Mouse (Mus musculus) limb, embryonic 12.5 days (tissue): Measurements from ENCODE around the gene Crtc3. TPM values are rescaled to one million over a fixed set of nuclear protein-coding genes. Genes with fewer than 3 reads are reported as not detected.

Experiments used
- ATAC-seq: fragments of 200-750 bp; cut with Nextera tagmentation; 2 replicates; pipeline ENCODE4 v1.8.0; 2017; ENCODE audit warnings: low read depth, moderate TSS enrichment; ENCODE audit not compliant: insufficient number of reproducible peaks, insufficient read depth, low FRiP score, low TSS enrichment
- H3K27ac ChIP-seq: fragments of 300-500 bp; sonication (generic); 2 replicates; pipeline ENCODE4 v1.5.1; 2016; ENCODE audit warnings: mild to moderate bottlenecking, moderate library complexity
- H3K27me3 ChIP-seq: fragments of 300-500 bp; sonication (generic); 2 replicates; pipeline ENCODE4 v1.6.1; 2016; ENCODE audit warnings: mild to moderate bottlenecking, moderate library complexity
- H3K36me3 ChIP-seq: fragments of 300-500 bp; sonication (generic); 2 replicates; pipeline ENCODE4 v1.6.1; 2016; ENCODE audit warnings: mild to moderate bottlenecking, moderate library complexity
- H3K4me1 ChIP-seq: fragments of 300-500 bp; sonication (generic); replicated peaks from 2 replicates; pipeline ENCODE4 v1.6.1; 2016
- H3K4me2 ChIP-seq: fragments of 300-500 bp; sonication (generic); 2 replicates; pipeline ENCODE4 v1.6.1; 2016; ENCODE audit warnings: mild to moderate bottlenecking, moderate library complexity
- H3K4me3 ChIP-seq: fragments of 300-500 bp; sonication (generic); replicated peaks from 2 replicates; pipeline ENCODE4 v1.5.1; 2016; ENCODE audit warnings: mild to moderate bottlenecking
- H3K9ac ChIP-seq: fragments of 300-500 bp; sonication (generic); replicated peaks from 2 replicates; pipeline ENCODE4 v1.6.1; 2016; ENCODE audit warnings: mild to moderate bottlenecking, moderate library complexity
- H3K9me3 ChIP-seq: fragments of 300-500 bp; sonication (generic); 2 replicates; pipeline ENCODE4 v1.6.1; 2016; ENCODE audit warnings: mild to moderate bottlenecking, moderate library complexity
- WGBS: fragments of 180-500 bp; shearing (Covaris S2); methylation state at CpG from one replicate; pipeline ENCODE4 v1.1.7; 2016; 5-methylcytosine and 5-hydroxymethylcytosine counted together
- polyA plus RNA-seq: library from polyadenylated mRNA; unstranded; fragments of >200 nt; fragmentation: Nextera tagmentation; extraction: Ambion mirVana; gene quantifications from 2 replicates; pipeline ENCODE4 v1.2.1, GENCODE M21; 2016

Gene Crtc3
- polyA plus RNA-seq, 1 experiment from 2014 or later = 18.5 TPM

GRCm38 (mm10) chr7:80598436-80598985 lies 90.2 kb downstream of the Crtc3 start:
- no peak overlapping the region for H3K4me3 ChIP-seq
- H3K27ac ChIP-seq = no peak overlapping the region
- H3K4me2 ChIP-seq = no peak overlapping the region
- no peaks in the 10 kb centered on the region for H3K4me1 ChIP-seq
- no peak overlapping the region for H3K9ac ChIP-seq
- H3K27me3 ChIP-seq = no peaks in the 10 kb centered on the region
- peaks cover 62% of the 10 kb centered on the region for H3K36me3 ChIP-seq
- WGBS = 90% methylated on average over 13 of the region's 13 CpGs
- no peaks in the 10 kb centered on the region for H3K9me3 ChIP-seq
- ATAC-seq = no peak

GRCm38 (mm10) chr7:80597900-80598299 lies 90.8 kb downstream of the Crtc3 start:
- Histone ChIP-seq H3K27me3 (no peaks in the 10 kb centered on the region), H3K4me2 (no peak overlapping the region), H3K27ac (no peak overlapping the region), H3K4me3 (no peak overlapping the region), H3K4me1 (no peaks in the 10 kb centered on the region), H3K9ac (no peak overlapping the region), H3K9me3 (no peaks in the 10 kb centered on the region), H3K36me3 (peaks cover 68% of the 10 kb centered on the region)
- 87% methylated on average over 5 of the region's 5 CpGs for WGBS
- ATAC-seq = no peak

- no peak overlapping the region for H3K4me3 ChIP-seq
- no peak for ATAC-seq
- H3K36me3 ChIP-seq = peaks cover 59% of the 10 kb centered on the region
- no peaks in the 10 kb centered on the region for H3K9me3 ChIP-seq
- WGBS = 91% methylated on average over 16 of the region's 16 CpGs
- H3K27me3 ChIP-seq = no peaks in the 10 kb centered on the region
- no peak overlapping the region for H3K27ac ChIP-seq
- H3K4me2 ChIP-seq = no peak overlapping the region
- peaks cover 17% of the 10 kb centered on the region for H3K4me1 ChIP-seq
- no peak overlapping the region for H3K9ac ChIP-seq
Measured at GRCm38 (mm10) chr7:80589054-80589746, 99.5 kb downstream of the Crtc3 start.

GRCm38 (mm10) chr7:80587684-80588083 lies 101.0 kb downstream of the Crtc3 start:
- H3K4me2 ChIP-seq = peak overlapping the region; percentile 52
- H3K27ac ChIP-seq = no peak overlapping the region; the same call in 1 of the 2 replicates
- H3K9me3 ChIP-seq = no peaks in the 10 kb centered on the region
- peaks cover 20% of the 10 kb centered on the region for H3K4me1 ChIP-seq
- 19% methylated on average over 10 of the region's 10 CpGs for WGBS
- ATAC-seq = 0 out of 2 replicates have a peak, but pooled peaks have one; percentile 20
- H3K9ac ChIP-seq = peak overlapping the region; percentile 28; the same call in 1 of the 2 replicates
- H3K27me3 ChIP-seq = no peaks in the 10 kb centered on the region
- peaks cover 44% of the 10 kb centered on the region for H3K36me3 ChIP-seq
- H3K4me3 ChIP-seq = peak overlapping the region; percentile 21; the same call in 1 of the 2 replicates

GRCm38 (mm10) chr7:80586681-80587660 lies 101.7 kb downstream of the Crtc3 start:
- no peak overlapping the region; the same call in 1 of the 2 replicates for H3K27ac ChIP-seq
- peaks cover 22% of the 10 kb centered on the region for H3K4me1 ChIP-seq
- no peaks in the 10 kb centered on the region for H3K9me3 ChIP-seq
- peaks cover 37% of the 10 kb centered on the region for H3K36me3 ChIP-seq
- H3K4me2 ChIP-seq = peak overlapping the region; percentile 52
- 18% methylated on average over 27 of the region's 29 CpGs for WGBS
- peak overlapping the region; percentile 21 for H3K4me3 ChIP-seq
- H3K9ac ChIP-seq = peak overlapping the region; percentile 34; the same call in 1 of the 2 replicates
- H3K27me3 ChIP-seq = no peaks in the 10 kb centered on the region
- peak; percentile 41; the same call in 1 of the 2 replicates for ATAC-seq

- Histone ChIP-seq H3K27me3 (no peaks in the 10 kb centered on the region), H3K9me3 (no peaks in the 10 kb centered on the region), H3K4me1 (peaks cover 22% of the 10 kb centered on the region), H3K27ac (no peak overlapping the region), H3K4me3 (no peak overlapping the region), H3K4me2 (no peak overlapping the region), H3K9ac (no peak overlapping the region; the same call in 1 of the 2 replicates), H3K36me3 (peaks cover 29% of the 10 kb centered on the region)
- ATAC-seq = no peak
- WGBS = 49% methylated on average over 4 of the region's 4 CpGs
Measured at GRCm38 (mm10) chr7:80586161-80586560, 102.5 kb downstream of the Crtc3 start.

- H3K27me3 ChIP-seq = 0 out of 2 replicates have a peak, but pooled peaks cover 5% of the 10 kb centered on the region
- H3K4me2 ChIP-seq = no peak overlapping the region
- ATAC-seq = no peak
- WGBS = 79% methylated on average over 9 of the region's 9 CpGs
- no peak overlapping the region for H3K4me3 ChIP-seq
- H3K9me3 ChIP-seq = no peaks in the 10 kb centered on the region
- H3K36me3 ChIP-seq = peaks cover 21% of the 10 kb centered on the region
- H3K4me1 ChIP-seq = peaks cover 26% of the 10 kb centered on the region
- no peak overlapping the region for H3K27ac ChIP-seq
- H3K9ac ChIP-seq = no peak overlapping the region
Measured at GRCm38 (mm10) chr7:80585380-80585779, 103.3 kb downstream of the Crtc3 start.

GRCm38 (mm10) chr7:80583981-80584380 lies 104.7 kb downstream of the Crtc3 start:
- H3K4me3 ChIP-seq = no peak overlapping the region
- 47% methylated on average over 6 of the region's 6 CpGs for WGBS
- no peak overlapping the region for H3K27ac ChIP-seq
- H3K9ac ChIP-seq = no peak overlapping the region
- no peak for ATAC-seq
- peaks cover 27% of the 10 kb centered on the region for H3K4me1 ChIP-seq
- no peak overlapping the region for H3K4me2 ChIP-seq
- peaks cover 7% of the 10 kb centered on the region for H3K36me3 ChIP-seq
- H3K27me3 ChIP-seq = 0 out of 2 replicates have a peak, but pooled peaks cover 7% of the 10 kb centered on the region
- H3K9me3 ChIP-seq = no peaks in the 10 kb centered on the region

GRCm38 (mm10) chr7:80582821-80583451 lies 105.7 kb downstream of the Crtc3 start:
- Histone ChIP-seq H3K9me3 (no peaks in the 10 kb centered on the region), H3K4me2 (peak overlapping the region; percentile 27; the same call in 1 of the 2 replicates), H3K4me1 (peaks cover 27% of the 10 kb centered on the region), H3K27ac (no peak overlapping the region), H3K36me3 (no peaks in the 10 kb centered on the region), H3K4me3 (no peak overlapping the region), H3K9ac (no peak overlapping the region), H3K27me3 (0 out of 2 replicates have a peak, but pooled peaks cover 7% of the 10 kb centered on the region)
- no peak for ATAC-seq
- 55% methylated on average over 20 of the region's 20 CpGs for WGBS

GRCm38 (mm10) chr7:80580368-80580767 lies 108.3 kb downstream of the Crtc3 start:
- Histone ChIP-seq H3K9me3 (no peaks in the 10 kb centered on the region), H3K4me2 (no peak overlapping the region), H3K4me1 (peaks cover 10% of the 10 kb centered on the region), H3K36me3 (no peaks in the 10 kb centered on the region), H3K27me3 (0 out of 2 replicates have a peak, but pooled peaks cover 7% of the 10 kb centered on the region), H3K27ac (no peak overlapping the region), H3K4me3 (no peak overlapping the region), H3K9ac (no peak overlapping the region)
- no peak for ATAC-seq
- WGBS = 31% methylated on average over 6 of the region's 6 CpGs
